Mouse (Mus musculus) heart, postnatal 36 days (tissue): ENCODE data around the gene Dcaf11. TPM values are rescaled to one million over a fixed set of nuclear protein-coding genes. Genes with fewer than 3 reads are reported as not detected.
A peak's percentile ranks its signal among the peaks of the same experiment; 100 is the strongest.

ENCODE experiments used
- DNase-seq, 2 experiments: peaks; one replicate each; pipeline ENCODE4 v3.0.0; 2021 to 2022
- intact Hi-C: fragments of 180-260 bp; cut with DNase I; formaldehyde crosslinking; loops from one replicate; pipeline ENCODE4 v1.15.1; 2025
- total RNA-seq, 2 experiments: library from RNA; stranded (reverse); gene quantifications; 2 replicates each; pipeline ENCODE4 v1.2.3; 2021

Dcaf11 gene
- total RNA-seq, 2 experiments from 2014 or later, result 138 to 148 TPM

DNA sequence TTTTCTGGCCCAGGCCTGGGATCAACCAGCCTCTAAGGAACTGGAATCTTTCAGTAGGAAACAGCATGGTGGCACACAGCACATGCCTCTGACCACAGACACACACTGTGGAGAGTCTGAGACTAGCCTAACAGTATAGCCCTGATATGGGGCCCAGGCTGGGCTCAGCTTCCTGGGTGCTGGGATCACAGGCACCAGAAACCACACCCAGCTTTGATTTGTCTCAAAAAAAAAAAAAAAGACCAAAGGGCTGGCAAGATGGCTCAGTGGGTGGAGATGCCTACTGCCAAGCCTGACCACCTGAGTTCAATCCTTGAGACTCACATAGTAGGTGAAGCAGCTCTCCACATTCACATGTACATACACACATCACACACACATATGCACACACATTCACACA, 5.2 kb upstream of the Dcaf11 start:
- intact Hi-C loops, result loop anchor here (5.0 kb wide), 1 partner anchor 77 kb away; the partner anchor contains the start of gene Dhrs4
- no peak for DNase-seq

DNA sequence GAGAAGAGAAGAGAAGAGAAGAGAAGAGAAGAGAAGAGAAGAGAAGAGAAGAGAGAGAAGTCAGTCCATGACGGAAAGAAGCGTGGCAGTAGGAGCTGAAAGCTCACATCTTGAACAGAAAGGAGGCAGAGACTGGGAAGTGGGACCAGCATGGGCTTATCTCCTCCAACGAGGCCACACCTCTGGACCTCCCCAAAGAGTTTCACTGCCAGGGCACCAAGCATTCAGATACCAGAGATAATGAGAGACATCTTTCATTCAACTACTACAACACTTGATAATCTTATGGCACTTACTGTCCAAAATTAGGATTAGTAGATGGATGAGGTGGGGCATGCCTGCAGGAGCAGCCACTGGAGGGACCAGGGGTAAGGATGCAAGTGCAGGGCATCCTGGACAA, 4.0 kb upstream of the Dcaf11 start:
- intact Hi-C loops, result loop anchor here (5.0 kb wide), 1 partner anchor 78 kb away; the partner anchor contains the start of gene Dhrs4
- no peak for DNase-seq

DNA sequence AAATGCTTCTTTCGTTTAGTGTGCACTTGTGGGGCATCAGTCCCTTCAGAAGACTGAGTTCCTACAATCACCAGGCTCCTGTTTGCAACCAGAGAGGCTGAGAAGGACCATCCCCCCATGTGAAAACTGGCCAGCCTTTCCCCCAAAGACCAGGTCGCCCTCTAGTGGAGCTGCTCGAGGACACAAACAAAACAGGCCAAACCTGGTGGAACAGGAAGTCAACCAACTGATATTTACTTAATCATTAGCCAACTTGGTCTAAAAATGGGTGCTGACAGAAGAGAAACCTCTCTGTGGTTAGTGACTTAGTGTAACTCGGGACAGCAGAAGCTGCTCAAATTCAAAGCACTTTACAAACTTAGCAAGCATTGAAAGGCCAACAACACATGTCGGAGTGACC, 2.8 kb upstream of the Dcaf11 start:
- intact Hi-C loops, result loop anchor here (1.0 to 5.0 kb wide), 2 partner anchors 59 to 80 kb away; partner anchors contain the start of gene Dhrs4

GRCm38 (mm10) chr14:55557587-55557986, 2.2 kb upstream of the Dcaf11 start:
- DNase-seq, result no peak
- intact Hi-C loops, result loop anchor here (1.0 to 5.0 kb wide), 2 partner anchors 59 to 80 kb away; partner anchors contain the start of gene Dhrs4

More for the DNA sequence above, 2.8 kb upstream of the Dcaf11 start:
- peak; percentile 81 to 82 for DNase-seq

DNA sequence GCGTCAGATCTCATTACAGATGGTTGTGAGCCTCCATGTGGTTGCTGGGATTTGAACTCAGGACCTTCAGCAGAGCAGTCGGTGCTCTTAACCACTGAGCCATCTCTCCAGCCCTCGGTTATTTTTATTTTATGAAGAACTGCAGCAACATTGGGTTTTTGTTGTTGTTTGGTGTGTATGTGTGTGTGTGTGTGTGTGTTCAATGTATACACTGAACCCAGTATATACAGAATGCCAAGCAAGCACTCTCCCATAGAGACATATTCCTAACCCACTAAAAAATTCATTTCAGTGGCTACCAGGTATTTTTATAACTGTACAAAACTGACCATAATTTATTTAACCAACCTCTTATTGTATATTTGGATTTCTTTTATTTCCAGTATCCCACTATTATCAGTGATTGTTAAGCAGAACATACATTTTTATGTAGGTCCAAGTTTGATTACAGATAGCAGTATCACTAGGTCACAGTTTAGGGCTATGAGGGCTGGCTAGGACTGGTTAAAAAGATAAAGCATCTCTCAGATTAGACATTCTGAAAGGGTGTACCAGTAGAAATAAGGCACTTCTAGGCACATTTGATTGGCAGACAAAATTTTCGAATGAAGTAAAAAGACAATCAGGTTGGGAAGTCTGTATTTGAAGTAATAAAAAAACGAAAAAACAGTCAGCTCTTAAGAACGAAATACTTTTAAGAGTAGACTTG, 912 bp upstream of the Dcaf11 start:
- intact Hi-C loops, result loop anchor here (1.0 to 5.0 kb wide), 2 partner anchors 18 to 82 kb away; partner anchors contain the start of gene Dhrs4
- DNase-seq, result no peak

- DNase-seq, result peak; percentile 96 to 98
- intact Hi-C loops, result no loop called here
Measured at GRCm38 (mm10) chr14:55560202-55561073, 632 bp downstream of the Dcaf11 start, which contains the start of gene A730061H03Rik. TSS of gene A730061H03Rik (minus strand) at chr14:55560406.

- no peak for DNase-seq
- intact Hi-C loops, result no loop called here
Measured at GRCm38 (mm10) chr14:55561860-55562259, 2.1 kb downstream of the Dcaf11 start.

- DNase-seq, result no peak
- intact Hi-C loops, result no loop called here
Measured at GRCm38 (mm10) chr14:55563249-55563648, 3.4 kb downstream of the Dcaf11 start.

- DNase-seq, result no peak
- intact Hi-C loops, result no loop called here
Measured at GRCm38 (mm10) chr14:55565748-55566147, 5.9 kb downstream of the Dcaf11 start.

- DNase-seq, result no peak
- intact Hi-C loops, result no loop called here
Measured at GRCm38 (mm10) chr14:55567496-55567895, 7.7 kb downstream of the Dcaf11 start.

- intact Hi-C loops, result no loop called here
- DNase-seq, result no peak
Measured at GRCm38 (mm10) chr14:55570588-55570987, 10.8 kb downstream of the Dcaf11 start.

GRCm38 (mm10) chr14:55571760-55572159, 12.0 kb downstream of the Dcaf11 start:
- no peak for DNase-seq
- intact Hi-C loops, result no loop called here

GRCm38 (mm10) chr14:55575302-55575701, 15.5 kb downstream of the Dcaf11 start, which contains the start of gene Fitm1:
TSS of gene Fitm1 (plus strand) at chr14:55575617.
- intact Hi-C loops, result no loop called here
- peak in 1 of 2 experiments; percentile 58 for DNase-seq

DNA sequence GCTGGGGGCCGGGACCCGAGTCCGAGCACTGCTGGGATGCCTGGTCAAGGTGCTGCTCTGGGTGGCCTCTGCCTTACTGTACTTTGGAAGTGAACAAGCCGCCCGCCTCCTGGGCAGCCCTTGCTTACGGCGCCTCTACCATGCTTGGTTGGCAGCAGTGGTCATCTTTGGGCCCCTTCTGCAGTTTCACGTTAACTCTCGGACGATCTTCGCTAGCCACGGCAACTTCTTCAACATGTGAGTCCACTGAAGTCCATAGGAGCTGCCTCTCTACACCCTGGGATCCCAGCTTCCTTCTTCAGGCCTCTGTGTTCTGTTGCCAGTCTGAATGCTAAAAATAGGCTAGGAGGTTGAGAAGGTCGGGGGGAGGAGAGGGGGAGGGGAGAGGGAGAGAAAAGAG, 15.9 kb downstream of the Dcaf11 start:
- peak in 1 of 2 experiments; percentile 45 for DNase-seq
- intact Hi-C loops, result no loop called here

DNA sequence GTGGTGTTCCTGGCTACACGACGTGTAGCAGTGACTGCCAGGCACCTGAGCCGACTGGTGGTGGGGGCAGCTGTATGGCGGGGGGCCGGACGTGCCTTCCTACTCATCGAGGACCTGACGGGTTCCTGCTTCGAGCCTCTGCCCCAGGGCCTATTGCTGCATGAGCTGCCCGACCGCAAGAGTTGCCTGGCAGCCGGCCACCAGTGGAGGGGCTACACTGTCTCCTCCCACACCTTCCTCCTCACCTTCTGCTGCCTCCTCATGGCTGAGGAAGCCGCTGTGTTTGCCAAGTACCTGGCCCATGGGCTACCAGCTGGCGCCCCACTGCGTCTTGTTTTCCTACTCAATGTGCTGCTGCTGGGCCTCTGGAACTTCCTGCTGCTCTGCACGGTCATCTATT, 16.6 kb downstream of the Dcaf11 start:
- intact Hi-C loops, result no loop called here
- DNase-seq, result peak in 1 of 2 experiments; percentile 31

DNA sequence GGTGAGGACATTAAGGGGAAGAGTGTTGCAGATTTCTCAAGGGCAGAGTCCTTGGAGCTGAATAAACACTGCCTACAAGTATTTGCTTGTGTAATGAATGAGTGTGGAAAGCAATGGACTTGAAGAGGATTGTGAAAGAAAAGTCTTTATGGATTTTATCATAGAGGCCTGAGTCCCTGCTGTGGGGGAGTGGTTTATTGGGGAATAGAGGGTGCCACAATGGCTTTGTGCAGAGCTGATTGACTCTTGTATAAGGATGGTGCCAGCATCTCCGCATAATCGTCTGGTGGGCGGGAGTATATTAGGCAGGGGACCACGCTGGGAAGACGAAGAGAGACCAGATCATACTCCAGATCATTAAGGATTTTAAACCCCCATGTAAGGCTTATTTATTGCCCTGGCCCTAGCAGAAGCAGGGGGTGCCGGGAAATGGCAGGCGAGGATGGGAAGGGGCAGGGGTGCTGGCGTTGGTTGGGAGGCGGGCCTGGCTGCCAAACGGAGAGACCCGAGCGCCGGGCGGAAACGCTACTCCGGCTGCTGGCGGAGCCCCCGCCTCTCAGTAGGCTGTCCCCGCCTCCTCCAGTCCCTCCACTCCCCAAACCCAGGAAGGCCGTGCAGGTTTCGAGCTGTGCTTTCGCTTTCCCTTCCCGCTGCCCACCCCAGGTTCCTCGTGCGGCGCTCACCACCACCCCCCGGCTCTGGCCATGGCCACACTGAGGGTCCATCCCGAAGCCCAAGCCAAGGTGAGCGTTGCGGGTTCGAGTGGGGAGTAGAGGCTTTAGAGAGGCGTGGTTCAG, 18.3 kb downstream of the Dcaf11 start, which contains the start of gene Psme1:
Psme1 (plus strand) TSS at position 253 of the 797 bp plus-strand sequence.
- intact Hi-C loops, result no loop called here
- peak; percentile 77 to 82 for DNase-seq

- intact Hi-C loops, result no loop called here
- peak in 1 of 2 experiments; percentile 66 for DNase-seq
Measured at GRCm38 (mm10) chr14:55578668-55579269, 19.0 kb downstream of the Dcaf11 start.

DNA sequence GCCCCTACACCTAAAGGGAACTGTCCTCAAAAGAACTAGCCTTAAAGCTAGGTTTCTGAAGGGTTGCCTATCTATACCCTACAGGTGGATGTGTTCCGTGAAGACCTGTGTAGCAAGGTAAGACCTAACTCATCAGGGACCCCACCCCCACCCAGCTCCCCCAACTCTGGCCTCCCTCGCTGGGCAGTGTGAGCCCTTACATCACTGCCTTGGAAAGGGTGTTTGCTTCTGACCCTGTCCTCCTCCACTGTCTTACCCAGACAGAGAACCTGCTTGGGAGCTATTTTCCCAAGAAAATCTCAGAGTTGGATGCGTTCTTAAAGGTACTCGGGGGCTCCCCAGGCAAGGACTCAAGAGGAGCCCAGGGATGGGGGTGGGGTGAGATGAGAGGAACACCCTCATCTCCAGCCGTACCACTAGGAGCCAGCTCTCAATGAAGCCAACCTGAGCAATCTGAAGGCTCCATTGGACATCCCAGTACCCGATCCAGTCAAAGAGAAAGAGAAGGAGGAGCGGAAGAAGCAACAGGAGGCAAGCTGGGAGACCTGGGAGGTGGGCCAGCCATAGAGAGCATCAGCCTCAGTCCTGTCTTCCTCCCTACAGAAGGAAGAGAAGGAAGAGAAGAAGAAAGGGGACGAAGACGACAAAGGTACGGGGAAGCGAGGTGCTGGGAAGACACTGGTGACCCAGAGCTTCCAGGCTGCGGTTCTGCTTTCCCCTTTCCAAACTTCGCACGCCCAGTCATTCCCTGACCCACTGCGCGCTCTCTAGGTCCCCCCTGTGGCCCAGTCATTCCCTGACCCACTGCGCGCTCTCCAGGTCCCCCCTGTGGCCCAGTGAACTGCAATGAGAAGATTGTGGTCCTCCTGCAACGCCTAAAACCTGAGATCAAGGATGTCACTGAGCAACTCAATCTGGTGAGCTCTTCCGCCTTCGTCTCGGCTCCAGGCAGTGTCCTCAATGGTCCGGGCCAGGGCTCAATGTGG, 20.0 kb downstream of the Dcaf11 start:
- no peak for DNase-seq
- intact Hi-C loops, result no loop called here

- DNase-seq, result no peak
- intact Hi-C loops, result no loop called here
Measured at GRCm38 (mm10) chr14:55580731-55581130, 20.9 kb downstream of the Dcaf11 start.
